Mouse (Mus musculus): ENCODE data around the gene Abhd14a. TPM values are rescaled to one million over a fixed set of nuclear protein-coding genes. Genes with fewer than 3 reads are reported as not detected.

The Abhd14a gene
- polyA plus RNA-seq, 1 experiment from 2014 or later = 21.7 TPM

DNA sequence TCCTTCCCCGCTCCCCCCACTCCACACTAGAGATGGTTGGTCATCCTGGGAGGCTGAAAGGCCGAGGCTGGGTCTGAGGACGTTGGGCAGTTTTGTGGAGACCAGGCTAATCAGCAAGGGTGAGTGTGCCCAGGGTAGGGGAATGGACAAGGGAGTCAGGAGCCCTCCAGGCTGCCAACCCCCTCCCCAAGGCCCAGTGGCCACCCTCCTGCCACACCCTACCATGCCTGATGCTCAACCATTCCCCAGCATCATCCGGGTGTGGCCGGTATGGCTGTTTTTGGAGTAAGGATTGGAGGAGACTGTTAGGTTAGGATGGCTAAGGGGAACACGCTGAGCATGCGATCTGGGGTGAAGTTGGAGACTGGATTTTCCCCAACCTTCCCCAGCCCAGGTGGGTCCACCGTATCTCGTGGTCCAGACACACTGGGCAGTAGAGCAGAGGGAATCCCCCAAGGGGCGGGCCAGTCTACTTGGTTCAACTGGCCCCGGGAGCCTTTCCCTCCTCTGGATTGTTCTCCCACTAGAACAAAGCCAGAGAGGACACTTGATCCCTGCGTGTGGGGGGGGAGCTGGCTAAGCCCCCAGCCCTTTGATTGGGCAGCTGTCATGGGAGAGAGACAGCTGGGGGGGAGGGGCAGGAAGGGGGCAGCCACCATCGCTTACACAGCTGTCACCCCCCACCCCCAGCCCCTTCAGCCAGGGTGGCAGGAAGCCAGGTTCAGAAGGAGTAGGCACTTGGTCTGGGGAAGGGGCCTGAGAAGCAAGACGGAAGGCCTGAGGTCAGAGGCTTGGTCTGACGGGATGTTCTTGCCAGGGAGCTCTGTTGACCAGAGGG, 9.1 kb upstream of the Abhd14a start:
- WGBS = 38% methylated on average over 15 of the region's 15 CpGs
- Histone ChIP-seq H3K9me3 (ENCODE audit: low read length) (no peaks in the 10 kb centered on the region), H3K4me2 (replicated peaks; ENCODE audit: low read depth, low read length) (no peak overlapping the region), H3K36me3 (ENCODE audit: insufficient read depth, low read length) (no peaks in the 10 kb centered on the region), H3K4me1 (ENCODE audit: insufficient read depth, low read depth, low read length) (peaks cover 9% of the 10 kb centered on the region; the same call in 1 of the 2 replicates), H3K4me3 (ENCODE audit: low read depth, low read length) (no peak overlapping the region), H3K9ac (replicated peaks; ENCODE audit: low read depth) (no peak overlapping the region), H3K27me3 (replicated peaks; ENCODE audit: insufficient read depth, low read length) (no peaks in the 10 kb centered on the region), H3K27ac (ENCODE audit: low read length) (no peak overlapping the region)
- DNase-seq (ENCODE audit: low spot score) = no peak
- no peak for ATAC-seq
- TF ChIP-seq EP300 (IDR thresholded peaks at IDR 0.05) = no peak
- no peak for TF ChIP-seq CTCF (IDR thresholded peaks at IDR 0.05)

DNA sequence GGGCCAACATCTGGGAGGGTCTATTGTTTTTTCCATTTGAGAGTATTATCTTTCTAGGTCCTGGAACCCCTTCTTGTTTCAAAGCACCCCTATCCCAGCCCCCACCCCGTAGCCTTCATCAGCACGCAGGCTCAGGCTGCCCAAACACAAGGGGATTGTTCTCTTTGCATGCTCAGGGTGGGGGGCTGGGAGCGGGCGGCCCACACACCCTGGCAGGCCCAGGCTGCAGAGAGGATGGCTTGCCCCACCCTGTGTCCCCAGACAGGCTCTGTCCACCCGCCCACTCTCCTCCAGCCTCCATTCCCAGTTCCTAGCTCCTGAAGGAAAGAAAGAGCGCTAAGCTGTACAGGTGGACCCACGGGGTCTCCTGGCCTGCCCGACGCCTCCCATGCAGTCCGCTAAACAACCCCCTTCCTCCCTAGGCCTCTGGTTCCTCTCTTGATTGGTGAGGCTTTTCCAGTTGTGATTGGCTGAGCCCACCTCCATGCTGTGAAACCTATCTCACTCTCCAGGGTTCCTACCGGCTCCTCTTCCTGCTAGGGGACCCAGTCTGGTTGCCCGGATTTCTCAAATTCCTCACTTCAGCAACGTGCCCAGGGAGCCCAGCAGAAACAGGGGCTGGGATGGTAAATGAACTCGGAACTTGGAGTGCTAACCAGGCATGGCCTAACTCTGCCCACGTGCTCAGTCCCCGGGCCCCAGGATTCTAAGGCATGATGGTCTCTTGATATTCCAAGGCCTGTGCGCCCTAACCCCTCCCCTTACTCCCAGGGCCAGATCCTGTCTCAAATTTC, 7.6 kb upstream of the Abhd14a start:
- Histone ChIP-seq H3K9me3 (ENCODE audit: low read length) (no peaks in the 10 kb centered on the region), H3K27me3 (replicated peaks; ENCODE audit: insufficient read depth, low read length) (no peaks in the 10 kb centered on the region), H3K4me2 (replicated peaks; ENCODE audit: low read depth, low read length) (peak overlapping the region; percentile 79), H3K4me3 (ENCODE audit: low read depth, low read length) (peak overlapping the region; percentile 56), H3K36me3 (ENCODE audit: insufficient read depth, low read length) (no peaks in the 10 kb centered on the region), H3K4me1 (ENCODE audit: insufficient read depth, low read depth, low read length) (peaks cover 9% of the 10 kb centered on the region; the same call in 1 of the 2 replicates), H3K9ac (replicated peaks; ENCODE audit: low read depth) (no peak overlapping the region), H3K27ac (ENCODE audit: low read length) (no peak overlapping the region)
- ATAC-seq = no peak
- no peak for DNase-seq (ENCODE audit: low spot score)
- WGBS = 14% methylated on average over 16 of the region's 17 CpGs
- TF ChIP-seq EP300 (IDR thresholded peaks at IDR 0.05) = no peak
- TF ChIP-seq CTCF (IDR thresholded peaks at IDR 0.05) = no peak

DNA sequence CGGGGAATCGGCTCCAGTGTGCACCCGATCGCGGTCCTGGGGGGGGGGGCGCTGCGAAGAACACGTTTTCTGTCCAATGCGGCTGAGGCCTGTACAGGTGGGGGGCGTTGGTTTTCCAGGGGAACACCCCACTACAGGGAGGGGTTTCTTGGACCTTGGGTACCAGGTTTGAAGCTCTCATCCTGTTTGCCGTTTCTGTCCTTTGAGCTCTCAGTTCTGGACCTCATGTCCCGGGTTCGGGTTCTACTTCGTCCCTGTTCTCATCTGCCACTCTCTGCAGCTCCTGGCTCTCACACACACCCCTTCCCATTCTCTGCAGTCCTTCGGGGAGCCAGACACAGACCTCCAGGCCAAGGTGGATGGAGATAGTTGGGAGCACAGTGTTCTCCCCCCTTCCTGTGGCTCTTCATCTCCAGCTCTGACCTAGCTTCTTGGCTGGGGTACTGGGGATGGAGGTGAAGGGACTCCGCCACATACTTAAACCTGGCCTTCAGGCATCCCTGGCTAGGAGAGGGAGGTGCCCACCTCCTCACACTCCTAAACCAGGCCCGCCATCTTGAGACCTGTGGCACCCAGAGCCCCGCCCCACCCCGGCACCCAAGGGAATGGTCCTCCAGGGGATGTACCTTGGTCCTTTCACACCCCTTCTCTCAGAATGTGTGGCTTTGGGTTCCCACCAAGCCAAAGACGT, 6.7 kb upstream of the Abhd14a start:
- no peaks in the 10 kb centered on the region for H3K9me3 ChIP-seq (ENCODE audit: low read length)

DNA sequence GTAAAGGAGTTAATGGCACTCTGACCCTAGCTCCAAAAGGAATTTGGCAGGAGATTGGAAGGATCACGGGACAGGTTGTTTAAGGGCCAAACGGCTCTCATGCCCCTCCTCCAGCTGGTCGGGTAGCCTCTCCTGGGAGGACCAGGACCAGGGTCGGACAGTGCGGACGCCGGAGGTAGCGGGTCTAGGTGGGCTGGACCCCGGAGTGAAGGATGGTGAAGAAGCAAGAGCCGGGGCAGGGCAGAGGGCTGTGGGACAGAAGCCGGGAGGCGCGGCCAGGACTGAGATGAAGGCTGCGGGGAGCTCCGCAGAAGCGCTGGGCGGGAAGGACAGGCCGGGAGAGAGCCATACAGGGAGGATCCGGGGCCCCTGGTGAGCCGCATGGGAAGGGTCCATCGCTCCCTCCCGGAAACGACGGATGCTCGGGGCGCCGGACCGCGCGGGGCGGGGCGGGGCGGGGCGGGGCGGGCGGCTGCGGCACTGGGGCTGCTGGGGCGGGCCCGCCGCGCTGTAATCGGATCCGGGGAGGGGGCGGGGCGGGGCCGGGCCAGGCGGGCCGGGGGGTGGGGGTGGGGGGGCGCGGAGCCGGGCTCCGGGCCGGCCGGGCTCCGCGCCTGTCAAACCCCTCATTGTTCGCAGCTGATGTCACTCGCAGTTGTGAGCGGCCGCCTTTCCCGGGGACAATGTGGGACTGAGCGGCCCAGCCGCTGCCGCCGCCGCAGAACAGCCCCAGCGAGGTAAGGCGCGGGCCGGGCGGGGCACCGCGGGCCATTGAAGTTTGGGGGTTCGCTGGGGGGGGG, 6.0 kb upstream of the Abhd14a start, which contains the start of gene Pcbp4:
Pcbp4 (plus strand) TSS at position 21 of the 800 bp plus-strand sequence.
- H3K27ac ChIP-seq (ENCODE audit: low read length) = peak within 1 kb of the TSS; percentile 62; the same call in 1 of the 2 replicates
- WGBS = 1% methylated on average over 29 of the region's 74 CpGs
- H3K9ac ChIP-seq (replicated peaks; ENCODE audit: low read depth) = peak within 1 kb of the TSS; percentile 51
- H3K4me3 ChIP-seq (ENCODE audit: low read depth, low read length) = peak within 1 kb of the TSS; percentile 56
- no peak for TF ChIP-seq EP300 (IDR thresholded peaks at IDR 0.05)
- no peak for TF ChIP-seq CTCF (IDR thresholded peaks at IDR 0.05)
- DNase-seq (ENCODE audit: low spot score) (peak; percentile 67), ATAC-seq (peak; percentile 77)
- no peaks in the 10 kb centered on the region for H3K27me3 ChIP-seq (replicated peaks; ENCODE audit: insufficient read depth, low read length)
- H3K36me3 ChIP-seq (ENCODE audit: insufficient read depth, low read length) = no peaks in the 10 kb centered on the region
- peak within 1 kb of the TSS; percentile 79 for H3K4me2 ChIP-seq (replicated peaks; ENCODE audit: low read depth, low read length)
- H3K4me1 ChIP-seq (ENCODE audit: insufficient read depth, low read depth, low read length) = peaks cover 9% of the 10 kb centered on the region; the same call in 1 of the 2 replicates
- no peaks in the 10 kb centered on the region for H3K9me3 ChIP-seq (ENCODE audit: low read length)

More for the DNA sequence above, 6.7 kb upstream of the Abhd14a start:
- no peak for ATAC-seq
- Histone ChIP-seq H3K27me3 (replicated peaks; ENCODE audit: insufficient read depth, low read length) (no peaks in the 10 kb centered on the region), H3K4me3 (ENCODE audit: low read depth, low read length) (peak overlapping the region; percentile 56), H3K4me1 (ENCODE audit: insufficient read depth, low read depth, low read length) (peaks cover 9% of the 10 kb centered on the region; the same call in 1 of the 2 replicates), H3K9ac (replicated peaks; ENCODE audit: low read depth) (peak overlapping the region; percentile 51), H3K36me3 (ENCODE audit: insufficient read depth, low read length) (no peaks in the 10 kb centered on the region), H3K27ac (ENCODE audit: low read length) (0 out of 2 replicates have a peak overlapping the region, but pooled peaks have one; percentile 51), H3K4me2 (replicated peaks; ENCODE audit: low read depth, low read length) (peak overlapping the region; percentile 79)
- no peak for TF ChIP-seq CTCF (IDR thresholded peaks at IDR 0.05)
- TF ChIP-seq EP300 (IDR thresholded peaks at IDR 0.05) = no peak
- 6% methylated on average over 14 of the region's 20 CpGs for WGBS
- no peak for DNase-seq (ENCODE audit: low spot score)

DNA sequence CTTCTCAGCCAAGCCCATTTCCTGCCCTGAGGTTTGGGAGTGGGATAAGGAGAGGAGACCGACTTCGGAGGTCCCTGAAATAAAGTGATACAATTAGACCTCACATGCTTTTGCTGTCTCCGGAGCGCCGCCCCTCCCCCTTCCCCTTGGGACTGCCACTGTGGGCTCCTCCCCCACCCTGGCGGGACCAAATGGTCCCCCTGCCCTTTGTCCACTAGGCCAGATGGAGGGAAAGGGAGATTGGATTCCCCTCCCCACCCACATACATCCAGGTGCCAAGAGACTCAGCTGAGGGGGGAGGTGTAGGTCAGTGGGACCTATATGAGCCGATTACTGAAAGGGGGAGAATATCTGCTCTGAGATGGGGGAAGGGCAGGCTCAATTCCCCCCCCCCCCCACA, 5.3 kb upstream of the Abhd14a start:
- H3K9ac ChIP-seq (replicated peaks; ENCODE audit: low read depth) = no peak overlapping the region; the same call in 1 of the 2 replicates
- DNase-seq (ENCODE audit: low spot score) (no peak), ATAC-seq (no peak)
- no peaks in the 10 kb centered on the region for H3K27me3 ChIP-seq (replicated peaks; ENCODE audit: insufficient read depth, low read length)
- H3K4me3 ChIP-seq (ENCODE audit: low read depth, low read length) = no peak overlapping the region
- no peaks in the 10 kb centered on the region for H3K36me3 ChIP-seq (ENCODE audit: insufficient read depth, low read length)
- WGBS = 3% methylated on average over 7 of the region's 7 CpGs
- H3K9me3 ChIP-seq (ENCODE audit: low read length) = no peaks in the 10 kb centered on the region
- H3K4me2 ChIP-seq (replicated peaks; ENCODE audit: low read depth, low read length) = peak overlapping the region; percentile 79; the same call in 1 of the 2 replicates
- TF ChIP-seq CTCF (IDR thresholded peaks at IDR 0.05) (no peak), EP300 (IDR thresholded peaks at IDR 0.05) (no peak)
- peaks cover 12% of the 10 kb centered on the region; the same call in 1 of the 2 replicates for H3K4me1 ChIP-seq (ENCODE audit: insufficient read depth, low read depth, low read length)
- no peak overlapping the region for H3K27ac ChIP-seq (ENCODE audit: low read length)

All from lung, postnatal 0 days (tissue).